Mouse (Mus musculus) intestine, embryonic 15.5 days (tissue): Measurements from ENCODE around the gene Tbl2. TPM values are rescaled to one million over a fixed set of nuclear protein-coding genes. Genes with fewer than 3 reads are reported as not detected.
A peak's percentile ranks its signal among the peaks of the same experiment; 100 is the strongest.

Source experiments
- ATAC-seq: fragments of 200-750 bp; cut with Nextera tagmentation; 2 replicates; pipeline ENCODE4 v1.8.0; 2017; ENCODE audit warnings: moderate TSS enrichment, moderate library complexity
- H3K27ac ChIP-seq: fragments of 300-500 bp; sonication (generic); 2 replicates; pipeline ENCODE4 v1.5.1; 2015; ENCODE audit warnings: mild to moderate bottlenecking, inconsistent platforms
- H3K27me3 ChIP-seq: fragments of 300-500 bp; sonication (generic); replicated peaks from 2 replicates; pipeline ENCODE4 v1.6.1; 2015; ENCODE audit warnings: inconsistent platforms
- H3K36me3 ChIP-seq: fragments of 300-500 bp; sonication (generic); 2 replicates; pipeline ENCODE4 v1.6.1; 2015; ENCODE audit warnings: inconsistent platforms
- H3K4me1 ChIP-seq: fragments of 300-500 bp; sonication (generic); replicated peaks from 2 replicates; pipeline ENCODE4 v1.6.1; 2015; ENCODE audit warnings: inconsistent platforms
- H3K4me2 ChIP-seq: fragments of 300-500 bp; sonication (generic); replicated peaks from 2 replicates; pipeline ENCODE4 v1.6.1; 2015; ENCODE audit warnings: mild to moderate bottlenecking, inconsistent platforms
- H3K4me3 ChIP-seq: fragments of 300-500 bp; sonication (generic); replicated peaks from 2 replicates; pipeline ENCODE4 v1.5.1; 2015; ENCODE audit warnings: inconsistent platforms
- H3K9ac ChIP-seq: fragments of 300-500 bp; sonication (generic); 2 replicates; pipeline ENCODE4 v1.6.1; 2015; ENCODE audit warnings: inconsistent platforms
- H3K9me3 ChIP-seq: fragments of 300-500 bp; sonication (generic); 2 replicates; pipeline ENCODE4 v1.6.1; 2016; ENCODE audit warnings: inconsistent platforms
- WGBS: fragments of 180-500 bp; shearing (Covaris S2); methylation state at CpG from one replicate; pipeline ENCODE4 v1.1.7; 2015; 5-methylcytosine and 5-hydroxymethylcytosine counted together
- polyA plus RNA-seq: library from polyadenylated mRNA; unstranded; fragments of >200 nt; fragmentation: Nextera tagmentation; extraction: Ambion mirVana; gene quantifications from 2 replicates; pipeline ENCODE4 v1.2.1, GENCODE M21; 2015

Gene Tbl2
- polyA plus RNA-seq, 1 experiment from 2014 or later, result 28.0 TPM

- Histone ChIP-seq H3K36me3 (peaks cover 44% of the 10 kb centered on the region), H3K27ac (no peak overlapping the region), H3K4me1 (no peaks in the 10 kb centered on the region), H3K9ac (no peak overlapping the region), H3K4me3 (no peak overlapping the region), H3K4me2 (no peak overlapping the region), H3K27me3 (no peaks in the 10 kb centered on the region), H3K9me3 (no peaks in the 10 kb centered on the region)
- WGBS, result 95% methylated on average over 4 of the region's 4 CpGs
- no peak for ATAC-seq
Measured at GRCm38 (mm10) chr5:135178996-135179395, 29.5 kb downstream of the Tbl2 start.

GRCm38 (mm10) chr5:135179616-135180015 is 30.2 kb downstream of the Tbl2 start:
- H3K36me3 ChIP-seq, result peaks cover 44% of the 10 kb centered on the region
- no peak overlapping the region for H3K27ac ChIP-seq
- no peak for ATAC-seq
- no peak overlapping the region for H3K9ac ChIP-seq
- no peaks in the 10 kb centered on the region for H3K9me3 ChIP-seq
- no peak overlapping the region for H3K4me3 ChIP-seq
- H3K4me2 ChIP-seq, result no peak overlapping the region
- H3K27me3 ChIP-seq, result no peaks in the 10 kb centered on the region
- WGBS, result 90% methylated on average over 7 of the region's 7 CpGs
- H3K4me1 ChIP-seq, result no peaks in the 10 kb centered on the region

GRCm38 (mm10) chr5:135180796-135181195 is 31.3 kb downstream of the Tbl2 start:
- H3K27ac ChIP-seq, result no peak overlapping the region
- no peaks in the 10 kb centered on the region for H3K27me3 ChIP-seq
- no peaks in the 10 kb centered on the region for H3K9me3 ChIP-seq
- no peak overlapping the region for H3K4me3 ChIP-seq
- WGBS, result 95% methylated on average over 14 of the region's 14 CpGs
- no peak overlapping the region for H3K9ac ChIP-seq
- no peaks in the 10 kb centered on the region for H3K4me1 ChIP-seq
- no peak for ATAC-seq
- H3K4me2 ChIP-seq, result no peak overlapping the region
- peaks cover 41% of the 10 kb centered on the region for H3K36me3 ChIP-seq

- H3K36me3 ChIP-seq, result peaks cover 40% of the 10 kb centered on the region
- no peak for ATAC-seq
- WGBS, result 85% methylated on average over 6 of the region's 6 CpGs
Measured at GRCm38 (mm10) chr5:135181776-135182175, 32.3 kb downstream of the Tbl2 start.

GRCm38 (mm10) chr5:135183131-135183861 is 33.8 kb downstream of the Tbl2 start:
- 39% methylated on average over 8 of the region's 8 CpGs for WGBS
- no peak for ATAC-seq
- H3K36me3 ChIP-seq, result peaks cover 32% of the 10 kb centered on the region

More at GRCm38 (mm10) chr5:135181776-135182175, 32.3 kb downstream of the Tbl2 start:
- Histone ChIP-seq H3K4me3 (no peak overlapping the region), H3K4me1 (0 out of 2 replicates have a peak, but pooled peaks cover 3% of the 10 kb centered on the region), H3K27me3 (no peaks in the 10 kb centered on the region), H3K4me2 (no peak overlapping the region), H3K9me3 (no peaks in the 10 kb centered on the region), H3K27ac (no peak overlapping the region), H3K9ac (no peak overlapping the region)

GRCm38 (mm10) chr5:135185016-135185415 is 35.6 kb downstream of the Tbl2 start:
- no peak overlapping the region for H3K4me3 ChIP-seq
- H3K36me3 ChIP-seq, result peaks cover 18% of the 10 kb centered on the region; the same call in 1 of the 2 replicates
- ATAC-seq, result no peak
- H3K9me3 ChIP-seq, result no peaks in the 10 kb centered on the region
- H3K4me1 ChIP-seq, result peaks cover 14% of the 10 kb centered on the region
- no peak overlapping the region for H3K9ac ChIP-seq
- H3K27ac ChIP-seq, result no peak overlapping the region
- H3K4me2 ChIP-seq, result no peak overlapping the region
- 85% methylated on average over 3 of the region's 3 CpGs for WGBS
- H3K27me3 ChIP-seq, result no peaks in the 10 kb centered on the region

More at GRCm38 (mm10) chr5:135183131-135183861, 33.8 kb downstream of the Tbl2 start:
- Histone ChIP-seq H3K9ac (no peak overlapping the region), H3K4me1 (0 out of 2 replicates have a peak, but pooled peaks cover 3% of the 10 kb centered on the region), H3K4me2 (no peak overlapping the region), H3K27me3 (no peaks in the 10 kb centered on the region), H3K4me3 (no peak overlapping the region), H3K27ac (peak overlapping the region; percentile 27), H3K9me3 (no peaks in the 10 kb centered on the region)

- Histone ChIP-seq H3K27me3 (no peaks in the 10 kb centered on the region), H3K4me2 (no peak overlapping the region), H3K36me3 (peaks cover 14% of the 10 kb centered on the region; the same call in 1 of the 2 replicates), H3K27ac (no peak overlapping the region), H3K9me3 (no peaks in the 10 kb centered on the region), H3K9ac (no peak overlapping the region), H3K4me1 (peaks cover 14% of the 10 kb centered on the region), H3K4me3 (no peak overlapping the region)
- WGBS, result 30% methylated on average over 3 of the region's 3 CpGs
- ATAC-seq, result no peak
Measured at GRCm38 (mm10) chr5:135185596-135185995, 36.1 kb downstream of the Tbl2 start.

- peaks cover 14% of the 10 kb centered on the region for H3K4me1 ChIP-seq
- no peaks in the 10 kb centered on the region for H3K9me3 ChIP-seq
- peaks cover 8% of the 10 kb centered on the region; the same call in 1 of the 2 replicates for H3K36me3 ChIP-seq
- H3K27ac ChIP-seq, result peak overlapping the region; percentile 96
- no peak for ATAC-seq
- peak overlapping the region; percentile 58 for H3K4me2 ChIP-seq
- 20% methylated on average over 10 of the region's 10 CpGs for WGBS
- peak overlapping the region; percentile 45; the same call in 1 of the 2 replicates for H3K9ac ChIP-seq
- peak overlapping the region; percentile 100 for H3K4me3 ChIP-seq
- no peaks in the 10 kb centered on the region for H3K27me3 ChIP-seq
Measured at GRCm38 (mm10) chr5:135186231-135186620, 36.8 kb downstream of the Tbl2 start.

- peak; percentile 98 for ATAC-seq
- WGBS, result under 1% methylated on average over 57 of the region's 57 CpGs
- no peaks in the 10 kb centered on the region for H3K9me3 ChIP-seq
- H3K27ac ChIP-seq, result peak within 1 kb of the TSS; percentile 96
- H3K9ac ChIP-seq, result peak within 1 kb of the TSS; percentile 99
- H3K4me1 ChIP-seq, result peaks cover 17% of the 10 kb centered on the region
- H3K27me3 ChIP-seq, result no peaks in the 10 kb centered on the region
- peaks cover 5% of the 10 kb centered on the region; the same call in 1 of the 2 replicates for H3K36me3 ChIP-seq
- H3K4me2 ChIP-seq, result peak within 1 kb of the TSS; percentile 58
- peak within 1 kb of the TSS; percentile 100 for H3K4me3 ChIP-seq
Measured at GRCm38 (mm10) chr5:135186621-135187348, 37.3 kb downstream of the Tbl2 start, which contains the start of gene Baz1b. Baz1b (plus strand) TSS chr5:135187264.

- Histone ChIP-seq H3K4me1 (peaks cover 23% of the 10 kb centered on the region), H3K9ac (peak overlapping the region; percentile 99), H3K4me2 (peak overlapping the region; percentile 58), H3K27ac (peak overlapping the region; percentile 96), H3K36me3 (no peaks in the 10 kb centered on the region), H3K27me3 (no peaks in the 10 kb centered on the region), H3K4me3 (peak overlapping the region; percentile 100), H3K9me3 (no peaks in the 10 kb centered on the region)
- WGBS, result under 1% methylated on average over 96 of the region's 102 CpGs
- ATAC-seq, result peak; percentile 82
Measured at GRCm38 (mm10) chr5:135187349-135188213, 38.1 kb downstream of the Tbl2 start.

GRCm38 (mm10) chr5:135188214-135188554 is 38.7 kb downstream of the Tbl2 start:
- Histone ChIP-seq H3K9ac (peak overlapping the region; percentile 99), H3K9me3 (no peaks in the 10 kb centered on the region)
- WGBS, result under 1% methylated on average over 8 of the region's 8 CpGs

More at GRCm38 (mm10) chr5:135188214-135188554, 38.7 kb downstream of the Tbl2 start:
- Histone ChIP-seq H3K27ac (peak overlapping the region; percentile 96; the same call in 1 of the 2 replicates), H3K4me1 (peaks cover 27% of the 10 kb centered on the region), H3K27me3 (no peaks in the 10 kb centered on the region), H3K36me3 (no peaks in the 10 kb centered on the region), H3K4me3 (peak overlapping the region; percentile 100), H3K4me2 (peak overlapping the region; percentile 58)
- no peak for ATAC-seq
